Mouse (Mus musculus): ENCODE results near the gene Galnt10.

The Galnt10 gene

DNA sequence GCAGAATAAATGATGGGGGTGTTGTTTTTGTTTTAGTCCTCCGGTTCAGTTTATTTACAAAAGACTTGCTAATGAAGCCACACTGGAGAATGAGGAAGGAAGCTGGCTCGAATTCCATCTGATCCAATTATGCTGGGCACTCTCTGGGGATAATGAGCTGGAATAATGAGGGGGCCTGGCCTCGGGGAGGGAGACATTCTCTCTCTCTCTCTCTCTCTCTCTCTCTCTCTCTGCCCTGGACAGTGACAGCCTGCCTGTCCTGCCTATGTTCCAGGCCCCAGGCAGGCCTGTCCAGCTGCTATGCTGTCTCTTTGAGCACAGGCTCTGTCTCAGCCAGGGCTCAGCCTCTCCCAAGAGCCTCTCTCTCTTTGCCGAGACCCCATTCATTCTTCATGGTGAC is 128.7 kb downstream of the Galnt10 start:
- CTCF ChIA-PET: interaction anchor here in 3 of 4 experiments (0.6 to 1.4 kb wide), 7 partner anchors 26 to 306 kb away, joined by 3 to 8 read pairs (median 4); no protein-coding TSS in a partner anchor

DNA sequence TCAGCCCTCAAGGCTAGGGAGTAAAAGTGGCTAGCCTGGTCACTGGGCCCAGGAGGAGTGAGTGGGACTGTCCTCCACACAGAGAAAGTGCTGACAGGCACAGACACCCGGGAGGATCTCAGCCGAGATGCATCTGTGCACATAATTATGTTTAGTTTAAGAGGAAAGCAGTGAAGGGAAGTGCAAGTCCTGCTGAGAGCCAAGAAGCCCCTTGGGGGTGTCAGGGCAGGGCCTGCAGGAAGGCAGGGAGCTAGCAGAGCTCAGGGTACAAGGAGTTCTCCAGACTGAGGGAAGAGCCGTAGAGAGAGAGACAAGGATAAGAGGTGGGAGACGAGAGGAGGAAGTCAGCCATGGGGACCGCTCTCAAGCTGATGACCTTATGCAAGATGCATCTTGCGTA is 130.6 kb downstream of the Galnt10 start:
- ChIA-PET CTCF (interaction anchor here in 2 of 4 experiments (0.9 to 1.2 kb wide), 3 partner anchors 15 to 227 kb away, joined by 4 read pairs; no protein-coding TSS in a partner anchor), POLR2A (no interaction called here)

More for the DNA sequence above, 128.7 kb downstream of the Galnt10 start:
- POLR2A ChIA-PET: interaction anchor here in 2 of 4 experiments (0.7 to 1.6 kb wide), 3 partner anchors 11 to 632 kb away, joined by 3 to 4 read pairs (median 4); no protein-coding TSS in a partner anchor

DNA sequence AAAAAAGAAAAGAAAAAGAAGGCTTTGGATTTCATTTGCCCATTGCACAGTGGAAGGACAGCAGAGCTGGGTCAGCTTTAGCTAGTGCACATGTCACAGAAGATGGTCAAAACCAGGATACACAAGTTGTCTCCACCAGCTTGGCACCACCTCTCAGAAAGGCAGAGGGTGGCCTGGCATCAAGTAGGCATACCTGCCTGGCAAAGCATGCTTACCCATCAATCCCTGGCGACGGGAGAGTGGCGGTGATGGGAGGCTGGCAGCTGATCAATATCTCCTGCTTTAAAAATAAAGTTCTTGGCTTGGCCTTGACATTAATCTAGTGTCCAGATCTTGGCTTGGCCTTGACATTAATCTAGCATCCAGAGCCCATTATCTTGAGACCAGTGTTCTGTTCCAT is 131.3 kb downstream of the Galnt10 start:
- CTCF ChIA-PET: interaction anchor here in 2 of 4 experiments (0.7 to 1.2 kb wide), 2 partner anchors 8 to 228 kb away, joined by 4 to 7 read pairs; no protein-coding TSS in a partner anchor
- POLR2A ChIA-PET: no interaction called here

DNA sequence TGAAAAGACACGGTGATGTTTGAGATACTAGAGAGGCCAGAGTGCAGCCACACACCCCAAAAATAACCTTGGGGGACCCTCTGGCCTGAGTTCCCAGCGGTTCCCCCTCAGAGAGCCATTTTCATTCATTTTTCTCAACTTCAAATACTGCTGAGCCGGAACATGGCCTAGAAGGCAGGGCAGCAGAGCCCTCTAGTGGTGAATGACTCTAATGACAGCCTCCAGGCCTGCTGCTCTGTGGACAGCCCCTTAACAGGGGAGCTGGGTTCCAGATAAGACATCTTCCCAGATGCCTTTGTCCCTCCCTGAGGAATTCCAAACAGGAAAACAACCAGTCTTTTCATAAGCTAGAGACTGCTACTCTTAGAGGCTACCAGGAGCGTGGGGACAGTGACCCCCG is 133.1 kb downstream of the Galnt10 start:
- CTCF ChIA-PET: interaction anchor here (0.5 to 3.6 kb wide), 47 partner anchors 9 to 1136 kb away, joined by 3 to 34 read pairs (median 4); partner anchors contain the start of genes Fam114a2 (in 1 of the 4) and Mfap3 (in 1 of the 4)
- POLR2A ChIA-PET: interaction anchor here in 2 of 4 experiments (0.6 to 1.2 kb wide), 11 partner anchors 9 to 305 kb away, joined by 3 to 4 read pairs (median 3); no protein-coding TSS in a partner anchor

DNA sequence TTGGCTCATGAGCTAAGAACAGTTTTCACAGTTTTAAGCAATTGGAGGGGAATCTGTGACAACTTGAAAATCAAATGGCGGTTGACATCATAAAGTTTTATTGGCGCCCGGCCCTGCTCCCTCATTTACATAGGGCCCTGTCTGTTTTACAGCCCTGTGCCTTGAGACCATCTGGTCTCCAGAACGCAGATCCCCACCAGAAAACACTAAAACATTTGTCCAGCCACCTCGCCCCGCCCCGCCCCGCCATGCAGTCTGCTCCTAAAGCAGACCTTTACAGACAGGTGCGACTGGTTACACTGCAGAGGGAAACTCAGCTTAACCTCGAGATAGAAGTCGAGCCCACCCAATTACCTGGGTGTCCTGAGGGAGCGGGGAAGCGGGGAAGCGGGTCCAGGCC is 134.6 kb downstream of the Galnt10 start:
- POLR2A ChIA-PET: interaction anchor here in 2 of 4 experiments (0.5 to 1.3 kb wide), 3 partner anchors 94 to 471 kb away, joined by 3 to 5 read pairs (median 4); no protein-coding TSS in a partner anchor
- CTCF ChIA-PET: interaction anchor here in 2 of 4 experiments (0.9 to 3.6 kb wide), 2 partner anchors 231 to 469 kb away, joined by 3 to 34 read pairs; no protein-coding TSS in a partner anchor

DNA sequence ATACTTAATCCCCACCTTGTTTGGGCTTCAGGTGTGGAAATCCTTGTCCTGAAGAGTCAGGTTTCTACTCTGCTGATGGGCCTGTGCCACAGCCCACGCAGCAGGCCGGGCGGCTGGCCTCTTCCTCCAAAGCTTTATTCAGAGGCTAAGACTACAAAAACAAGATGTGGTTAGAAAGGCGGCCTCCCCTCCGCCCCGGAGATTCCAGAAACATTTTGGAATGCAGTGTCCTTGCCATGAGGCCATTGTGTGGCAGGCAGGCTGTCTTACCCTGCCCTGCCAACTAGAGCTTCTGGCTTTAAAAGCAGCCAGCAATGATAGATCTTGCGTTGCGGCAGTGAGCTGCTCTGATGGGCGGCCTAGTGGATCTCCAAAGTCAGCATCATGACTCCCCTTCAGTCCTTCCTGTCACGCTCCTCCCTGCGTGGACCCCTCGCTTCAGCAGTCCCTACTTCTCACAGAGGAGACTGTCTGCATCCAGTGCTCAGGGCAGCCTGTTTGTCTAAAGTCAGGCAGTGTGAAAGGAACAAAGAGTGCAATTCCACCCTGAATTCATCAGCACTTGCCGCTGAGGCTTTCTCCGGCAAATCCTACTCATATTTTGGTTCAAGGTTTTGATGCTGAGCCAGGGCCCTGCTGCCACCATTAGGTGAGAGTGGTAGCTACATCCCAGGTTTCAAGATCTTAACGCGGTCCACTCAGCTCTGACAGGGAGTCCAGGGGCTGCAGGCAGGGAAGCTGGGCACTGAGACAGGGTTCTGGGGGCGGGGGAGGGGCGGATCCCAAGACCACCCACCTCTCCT is 141.6 kb downstream of the Galnt10 start:
- ChIA-PET CTCF (interaction anchor here (0.5 to 5.1 kb wide), 51 partner anchors 8 to 1838 kb away, joined by 3 to 40 read pairs (median 4); partner anchors contain the start of gene Hand1 (in 1 of the 4)), POLR2A (interaction anchor here (0.5 to 3.5 kb wide), 10 partner anchors 8 to 150 kb away, joined by 3 to 23 read pairs (median 3); no protein-coding TSS in a partner anchor)

DNA sequence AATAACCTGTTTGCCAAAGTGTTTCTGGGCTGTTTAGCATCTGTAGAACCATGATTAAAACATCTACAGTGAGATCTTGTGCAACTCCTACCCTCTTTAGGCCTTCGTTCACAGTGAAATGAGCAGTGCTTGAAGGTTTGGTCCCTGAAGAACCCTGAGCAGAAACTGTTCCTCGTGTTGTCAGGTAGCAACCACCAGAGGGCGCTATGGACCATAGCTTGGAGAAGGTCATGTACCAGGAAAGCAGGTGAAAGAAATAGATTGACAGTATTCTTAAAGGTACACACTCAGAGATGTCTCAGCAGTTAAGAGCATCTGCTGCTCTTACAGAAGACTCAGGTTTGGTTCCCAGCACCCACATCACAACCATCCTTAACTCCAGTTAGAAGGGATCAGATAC is 142.7 kb downstream of the Galnt10 start:
- ChIA-PET POLR2A (interaction anchor here in 3 of 4 experiments (1.1 to 3.5 kb wide), 6 partner anchors 9 to 148 kb away, joined by 3 to 23 read pairs (median 3); no protein-coding TSS in a partner anchor), CTCF (interaction anchor here (0.6 to 5.1 kb wide), 36 partner anchors 9 to 356 kb away, joined by 3 to 40 read pairs (median 4); partner anchors contain the start of gene Hand1 (in 1 of the 4))

DNA sequence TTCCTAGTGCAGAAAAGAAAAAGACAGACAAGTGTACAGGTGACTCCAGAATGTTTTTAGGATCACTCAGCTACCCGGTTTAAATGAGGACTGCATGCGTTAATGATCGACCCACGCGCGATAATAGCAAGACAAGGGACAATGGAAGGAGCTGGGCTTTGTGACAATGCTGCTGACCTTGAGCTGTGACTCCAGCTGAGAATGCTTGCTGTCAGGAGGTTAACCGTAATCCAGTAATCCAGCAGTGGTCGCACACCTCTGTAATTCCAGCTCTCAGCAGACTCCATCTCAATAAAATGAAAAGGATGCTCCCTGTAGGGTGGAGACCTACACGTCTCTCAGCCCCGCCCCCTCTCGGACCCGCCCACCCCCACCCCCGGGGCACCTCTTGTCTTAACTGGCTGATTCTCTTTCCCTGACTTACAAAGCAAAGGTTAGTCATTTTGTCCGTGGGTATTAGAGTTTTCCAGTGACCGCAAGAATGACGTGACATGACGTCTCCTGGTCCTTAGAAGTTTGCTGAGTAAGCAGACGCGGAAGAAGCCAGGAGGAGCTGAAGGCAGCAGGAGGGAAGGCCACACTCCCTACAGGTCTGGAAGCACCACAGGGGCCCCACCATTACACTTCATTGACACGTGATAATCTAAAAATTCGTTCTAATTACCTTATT is 145.8 kb downstream of the Galnt10 start:
- CTCF ChIA-PET: interaction anchor here (0.6 to 1.3 kb wide), 13 partner anchors 12 to 1126 kb away, joined by 3 to 8 read pairs (median 3); no protein-coding TSS in a partner anchor
- POLR2A ChIA-PET: interaction anchor here (0.6 to 3.3 kb wide), 20 partner anchors 8 to 1546 kb away, joined by 3 to 16 read pairs (median 4); partner anchors contain the start of gene Sap30l (in 1 of the 4)

DNA sequence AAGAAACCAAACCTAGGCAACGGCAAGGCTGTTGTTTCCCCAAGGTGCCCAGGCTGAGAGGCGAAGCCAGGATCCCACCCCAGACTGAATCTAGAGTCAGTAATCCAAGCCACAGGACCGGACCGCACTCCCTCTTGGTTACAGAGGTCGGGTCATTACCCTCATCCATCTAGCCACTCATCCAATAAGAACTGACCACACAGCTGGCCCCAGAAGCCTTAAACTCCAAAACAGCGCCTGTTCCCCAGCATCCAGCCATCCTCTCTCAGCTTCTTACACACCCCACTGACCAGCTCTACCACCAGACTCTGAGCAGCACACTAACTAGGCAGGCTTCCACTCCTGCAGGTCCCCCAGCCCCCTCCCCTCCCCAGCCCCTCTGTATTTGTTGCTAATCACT is 149.8 kb downstream of the Galnt10 start:
- CTCF ChIA-PET: interaction anchor here in 2 of 4 experiments (0.6 to 1.4 kb wide), 2 partner anchors 118 to 140 kb away, joined by 3 to 4 read pairs; no protein-coding TSS in a partner anchor
- POLR2A ChIA-PET: interaction anchor here (0.5 to 1.4 kb wide), 4 partner anchors 9 to 108 kb away, joined by 3 to 7 read pairs (median 4); no protein-coding TSS in a partner anchor

DNA sequence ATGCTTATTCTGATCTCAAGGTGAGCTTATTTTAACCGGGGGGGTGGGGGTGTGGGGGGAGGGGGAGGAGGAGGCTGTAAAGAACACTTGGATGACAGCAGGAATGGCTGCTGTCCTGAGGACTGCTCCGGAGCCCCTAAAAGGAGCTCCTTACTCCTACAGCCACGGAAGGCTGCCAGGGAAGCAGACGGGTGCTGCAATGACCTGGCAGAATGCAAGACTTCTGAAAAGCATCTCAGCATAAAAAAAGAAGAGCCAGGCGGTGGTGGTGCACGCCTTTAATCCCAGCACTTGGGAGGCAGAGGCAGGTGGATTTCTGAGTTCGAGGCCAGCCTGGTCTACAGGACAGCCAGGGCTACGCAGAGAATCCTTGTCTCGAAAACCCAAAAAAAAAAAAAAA is 152.6 kb downstream of the Galnt10 start:
- ChIA-PET CTCF (interaction anchor here in 3 of 4 experiments (0.5 to 2.9 kb wide), 13 partner anchors 10 to 1318 kb away, joined by 3 to 24 read pairs (median 3); no protein-coding TSS in a partner anchor), POLR2A (interaction anchor here in 3 of 4 experiments (0.5 to 2.7 kb wide), 9 partner anchors 10 to 232 kb away, joined by 3 to 23 read pairs (median 5); no protein-coding TSS in a partner anchor)

DNA sequence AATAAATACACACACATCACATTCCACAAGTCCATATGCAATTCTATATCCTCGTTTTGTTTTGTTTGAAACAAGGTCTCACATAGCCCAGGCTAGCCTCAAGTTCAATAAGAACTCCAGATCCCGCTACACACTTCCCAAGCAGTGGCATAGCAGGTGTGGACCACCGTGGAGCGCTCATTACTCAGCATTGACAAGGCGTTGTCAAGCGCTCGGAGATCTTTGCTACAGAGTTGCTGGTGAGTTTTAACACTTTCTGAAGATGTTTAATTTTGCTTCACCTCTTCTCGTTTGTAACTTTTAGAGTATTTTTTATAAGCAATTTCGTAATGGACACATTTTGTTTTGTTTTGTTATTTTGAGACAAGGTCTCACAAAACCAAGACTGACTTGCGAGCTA is 154.2 kb downstream of the Galnt10 start:
- ChIA-PET POLR2A (interaction anchor here in 3 of 4 experiments (0.6 to 2.7 kb wide), 12 partner anchors 8 to 155 kb away, joined by 3 to 14 read pairs (median 4); no protein-coding TSS in a partner anchor), CTCF (interaction anchor here in 3 of 4 experiments (0.9 to 1.5 kb wide), 3 partner anchors 11 to 53 kb away, joined by 3 to 4 read pairs (median 3); no protein-coding TSS in a partner anchor)

DNA sequence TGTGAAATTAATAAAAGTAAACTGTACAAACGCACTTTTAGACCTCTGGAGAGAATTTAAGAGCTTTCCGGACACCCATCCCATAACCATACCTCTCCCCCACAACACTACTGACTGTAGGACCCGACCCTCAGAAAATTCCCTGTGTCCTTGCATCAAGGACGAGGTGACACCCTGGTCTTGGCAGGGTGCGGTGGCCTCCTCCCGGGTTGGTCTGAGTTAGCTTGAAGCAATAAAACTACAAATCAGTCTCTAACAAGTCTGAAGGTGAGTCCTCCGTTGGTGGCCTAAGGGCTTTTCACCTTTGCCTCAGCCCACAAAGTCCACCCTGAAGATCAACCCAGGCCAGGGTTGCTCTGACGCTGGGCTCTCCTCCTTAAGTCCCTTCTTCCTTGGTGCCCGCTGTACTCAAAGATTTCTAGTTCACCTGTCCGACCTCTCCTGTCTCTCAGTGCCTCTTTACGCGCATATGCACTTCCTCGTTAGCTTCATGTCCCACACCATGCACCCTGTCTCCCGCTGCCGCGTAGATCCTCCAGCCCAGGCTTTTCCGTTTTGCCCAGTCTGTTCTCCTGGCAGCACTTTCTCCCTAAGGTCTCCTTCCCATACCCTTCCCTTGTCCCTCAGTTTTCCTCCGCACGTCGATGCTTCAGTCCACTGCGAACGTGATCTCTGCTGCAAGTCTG is 155.2 kb downstream of the Galnt10 start:
- ChIA-PET CTCF (no interaction called here), POLR2A (interaction anchor here in 2 of 4 experiments (0.6 to 2.2 kb wide), 5 partner anchors 7 to 25 kb away, joined by 3 to 14 read pairs (median 4); no protein-coding TSS in a partner anchor)

DNA sequence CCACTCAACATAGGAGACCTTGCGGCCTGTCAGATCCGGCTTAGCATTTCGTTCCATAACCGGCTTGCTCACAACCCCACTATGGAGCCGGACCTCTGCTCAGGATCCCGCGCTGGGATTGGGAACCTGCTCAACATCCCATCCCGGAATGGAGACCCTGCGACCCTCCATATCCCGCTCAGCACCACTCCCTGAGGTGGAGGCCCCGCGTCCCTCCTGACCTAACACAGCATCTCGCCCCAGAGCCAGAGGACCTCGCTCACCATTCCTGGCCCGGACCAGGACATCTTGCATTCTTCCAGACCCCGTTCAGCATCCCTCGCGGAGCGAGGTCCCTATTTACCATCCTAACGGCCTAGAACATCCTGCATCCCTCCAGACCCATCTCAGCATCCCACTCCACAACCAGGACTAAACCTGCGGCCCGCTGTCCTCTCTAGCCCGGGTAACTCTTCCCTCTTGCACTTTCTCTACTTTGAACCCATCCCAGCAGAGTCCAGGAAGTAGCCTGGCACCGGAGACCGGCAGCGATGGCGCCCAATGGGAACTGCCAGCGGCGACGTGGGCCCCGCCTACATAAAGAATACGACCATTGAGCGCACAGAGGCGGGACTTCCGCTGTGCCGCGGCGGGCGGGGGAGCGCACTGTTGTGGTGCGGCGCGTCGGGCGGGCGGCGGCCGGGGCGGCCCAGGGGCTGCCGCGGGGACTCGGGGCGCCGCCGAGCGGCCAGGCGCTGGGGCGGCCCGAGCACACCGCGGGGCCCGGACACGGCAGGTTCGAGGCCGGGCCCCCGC is 155.9 kb downstream of the Galnt10 start, which contains the start of gene Sap30l:
Sap30l (plus strand) TSS at position 667 of the 795 bp plus-strand sequence.
- POLR2A ChIA-PET: interaction anchor here in 2 of 4 experiments (0.6 to 2.7 kb wide), 8 partner anchors 10 to 157 kb away, joined by 3 to 15 read pairs (median 6); no protein-coding TSS in a partner anchor
- CTCF ChIA-PET: interaction anchor here in 1 of 4 experiments (2.1 kb wide), 1 partner anchor 14 kb away, joined by 11 read pairs; no protein-coding TSS in a partner anchor

DNA sequence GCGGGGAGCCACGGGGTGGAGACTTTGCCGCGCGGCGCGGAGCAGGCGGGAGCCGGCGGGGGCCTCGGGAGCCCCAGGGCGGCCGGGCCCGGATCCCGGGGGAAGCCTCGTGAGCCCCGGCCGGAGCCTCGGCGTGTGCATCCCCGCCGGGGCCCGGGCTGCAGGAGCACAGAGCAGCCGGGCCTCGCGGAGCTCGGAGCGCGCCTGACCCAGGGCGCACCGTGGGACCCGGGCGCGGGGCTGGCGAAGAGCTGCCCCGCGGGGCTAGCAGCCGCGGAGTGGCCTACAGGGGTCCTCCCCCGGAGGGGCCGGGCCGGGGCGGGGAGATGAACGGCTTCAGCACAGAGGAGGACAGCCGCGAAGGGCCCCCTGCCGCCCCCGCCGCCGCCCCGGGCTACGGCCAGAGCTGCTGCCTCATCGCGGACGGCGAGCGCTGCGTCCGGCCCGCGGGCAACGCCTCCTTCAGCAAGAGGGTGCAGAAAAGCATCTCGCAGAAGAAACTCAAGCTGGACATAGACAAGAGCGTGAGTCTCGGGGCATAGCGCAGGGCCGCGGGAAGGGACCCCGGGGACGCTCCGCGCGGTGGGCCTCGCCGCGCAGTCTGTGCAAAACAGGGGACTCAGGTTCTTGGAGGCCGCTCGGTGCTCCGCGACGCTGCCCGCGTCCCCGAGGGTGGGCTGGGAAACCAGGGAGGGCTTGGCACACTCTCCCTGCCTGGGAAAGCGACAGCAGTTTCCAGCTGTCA is 156.7 kb downstream of the Galnt10 start:
- CTCF ChIA-PET: interaction anchor here in 1 of 4 experiments (1.1 to 2.1 kb wide), 3 partner anchors 12 to 116 kb away, joined by 3 to 11 read pairs (median 3); no protein-coding TSS in a partner anchor
- POLR2A ChIA-PET: interaction anchor here in 3 of 4 experiments (0.5 to 2.7 kb wide), 11 partner anchors 8 to 158 kb away, joined by 3 to 15 read pairs (median 3); no protein-coding TSS in a partner anchor

DNA sequence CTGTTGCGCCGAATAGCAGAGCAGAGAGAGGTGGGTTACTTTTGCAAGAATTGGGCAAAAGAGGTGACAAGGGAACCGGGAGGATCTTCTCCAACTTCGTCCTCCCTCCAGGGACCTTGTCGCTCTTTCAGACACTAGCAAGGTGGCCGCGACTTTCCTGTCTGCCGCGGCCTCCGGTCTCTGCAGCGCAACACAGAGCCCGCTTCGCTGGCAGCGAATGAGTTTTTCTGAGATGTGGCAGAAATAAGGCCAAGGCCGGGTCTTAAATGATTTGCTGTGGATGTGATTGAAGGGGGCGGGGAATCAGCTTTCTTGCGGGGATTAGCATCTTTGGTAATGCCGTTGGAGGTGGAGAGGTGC is 157.2 kb downstream of the Galnt10 start:
- ChIA-PET CTCF (interaction anchor here in 2 of 4 experiments (1.1 to 2.1 kb wide), 4 partner anchors 11 to 115 kb away, joined by 3 to 11 read pairs (median 4); no protein-coding TSS in a partner anchor), POLR2A (interaction anchor here in 3 of 4 experiments (0.5 to 2.7 kb wide), 10 partner anchors 8 to 158 kb away, joined by 3 to 15 read pairs (median 4); no protein-coding TSS in a partner anchor)

Data from embryonic stem cell, embryonic (primary cell).